Mouse (Mus musculus): ENCODE results near the gene Rpl39.

GRCm38 (mm10) chrX:37095106-37095768 lies 10.0 kb upstream of the Rpl39 start:
- TF ChIP-seq CTCF (IDR thresholded peaks at IDR 0.05; ENCODE audit: insufficient read depth, low read length) (no peak), POLR2A (IDR thresholded peaks at IDR 0.05; ENCODE audit: borderline replicate concordance, extremely low read depth, low read depth, low read length) (no peak)
